11 mouse cellular contexts compared by ENCODE assay signal in genomic region chr6:114914041-114914716, GRCm38 (mm10). TPM values are rescaled to one million over a fixed set of nuclear protein-coding genes. Genes with fewer than 3 reads are reported as not detected.
DNase-seq lines count a peak whose midpoint lies in the region; ATAC-seq lines count a peak whose summit lies in the region.
"Had no signal": no experiment of that assay in that cellular context is flagged by ENCODE, and none has a peak within 500 bp of the region (broad histone marks: within the 10 kb centered on the region; RNA-seq: fewer than 3 reads in every experiment).

No protein-coding gene starts in this region.

- peaks cover 85% of the 10 kb centered on the region for H3K4me1 ChIP-seq in heart, embryonic 10.5 days
- H3K4me1 ChIP-seq in forebrain, embryonic 15.5 days: peaks cover 67% of the 10 kb centered on the region
- H3K4me1 ChIP-seq in lung, embryonic 16.5 days (replicated peaks; ENCODE audit: control insufficient read depth, insufficient read depth, low read length): peaks cover 74% of the 10 kb centered on the region

- no peaks in the 10 kb centered on the region for H3K27me3 ChIP-seq in heart, embryonic 10.5 days (ENCODE audit: insufficient read depth, poor library complexity, severe bottlenecking)
- no peaks in the 10 kb centered on the region for H3K27me3 ChIP-seq in forebrain, embryonic 15.5 days
- no peaks in the 10 kb centered on the region for H3K27me3 ChIP-seq in lung, embryonic 16.5 days (ENCODE audit: control insufficient read depth, insufficient read depth, low read depth, low read length)

- H3K27ac ChIP-seq in heart, embryonic 10.5 days: peak overlapping the region; percentile 59; the same call in 1 of the 2 replicates
- H3K27ac ChIP-seq in forebrain, embryonic 15.5 days (replicated peaks): peak overlapping the region; percentile 53
- H3K27ac ChIP-seq in lung, embryonic 16.5 days (ENCODE audit: low read length): peak overlapping the region; percentile 28; the same call in 1 of the 2 replicates

- H3K4me2 ChIP-seq in forebrain, embryonic 15.5 days (replicated peaks): no peak overlapping the region
- H3K4me2 ChIP-seq in lung, embryonic 16.5 days (ENCODE audit: low read depth, low read length): peak overlapping the region; percentile 52; the same call in 1 of the 2 replicates

- intact Hi-C loops in heart, postnatal 25 days (cut with DNase I): no loop called here

- ATAC-seq in forebrain, embryonic 15.5 days (replicated peaks): no peak; the same call in 1 of the 2 replicates
- ATAC-seq in lung, embryonic 16.5 days (ENCODE audit: low read depth): no peak

- 49% methylated on average over 10 of the region's 10 CpGs for WGBS in heart, embryonic 10.5 days
- WGBS in forebrain, embryonic 15.5 days: 20% methylated on average over 10 of the region's 10 CpGs
- 38% methylated on average over 10 of the region's 10 CpGs for WGBS in lung, embryonic 16.5 days

- no peaks in the 10 kb centered on the region for H3K9me3 ChIP-seq in heart, embryonic 10.5 days
- no peaks in the 10 kb centered on the region for H3K9me3 ChIP-seq in forebrain, embryonic 15.5 days
- no peaks in the 10 kb centered on the region for H3K9me3 ChIP-seq in lung, embryonic 16.5 days (ENCODE audit: control insufficient read depth, low read length)

- peaks cover 10% of the 10 kb centered on the region for H3K36me3 ChIP-seq in heart, embryonic 10.5 days
- H3K36me3 ChIP-seq in forebrain, embryonic 15.5 days: no peaks in the 10 kb centered on the region
- H3K36me3 ChIP-seq in lung, embryonic 16.5 days (ENCODE audit: control insufficient read depth, insufficient read depth, low read length): no peaks in the 10 kb centered on the region

- no peak overlapping the region for H3K9ac ChIP-seq in forebrain, embryonic 15.5 days (replicated peaks)
- H3K9ac ChIP-seq in lung, embryonic 16.5 days (ENCODE audit: low read length): no peak overlapping the region

- 0 out of 2 replicates have a peak overlapping the region, but pooled peaks have one; percentile 7 for H3K4me3 ChIP-seq in heart, embryonic 10.5 days
- no peak overlapping the region for H3K4me3 ChIP-seq in forebrain, embryonic 15.5 days
- no peak overlapping the region for H3K4me3 ChIP-seq in lung, embryonic 16.5 days (ENCODE audit: low read length)

- no peak for DNase-seq in heart, embryonic 10.5 days (ENCODE audit: low spot score)
- no peak for DNase-seq in heart, postnatal 25 days (ENCODE audit: low spot score)
- peak; percentile 35 for DNase-seq in brain, adult 2 months (ENCODE audit: low read depth, low spot score)
- DNase-seq in B cell, adult 2 months: no peak
- DNase-seq in thymus, adult 18-20 months: no peak
- no peak for DNase-seq in MN1 (ENCODE audit: low spot score)
- DNase-seq: cerebellum, adult 18-20 months; gastrocnemius, postnatal 36 days; layer of hippocampus, adult 9-11 months had no signal

RNA-seq across cellular contexts. Expression of gene Vgll4, which starts 55.6 kb away (rescaled TPM):
- 58.5 and 76.8 TPM in 2 replicates for polyA plus RNA-seq in heart, embryonic 10.5 days (2016; fragmentation: Nextera tagmentation; extraction: Ambion mirVana)
- total RNA-seq in heart, postnatal 25 days (2021): 10 to 100 TPM; 24.3 to 24.9 TPM
- 83.1 and 88.6 TPM in 2 replicates for polyA plus RNA-seq in forebrain, embryonic 15.5 days (2015; fragmentation: Nextera tagmentation; extraction: Ambion mirVana)
- 152 and 155 TPM in 2 replicates for polyA plus RNA-seq in lung, embryonic 16.5 days (2015; fragmentation: Nextera tagmentation; extraction: Ambion mirVana)
